Mouse (Mus musculus): ENCODE data around the gene Aebp1.

Gene Aebp1

GRCm38 (mm10) chr11:5897230-5897629, 35.5 kb downstream of the Aebp1 start:
- no peak for DNase-seq (ENCODE audit: low spot score)

DNA sequence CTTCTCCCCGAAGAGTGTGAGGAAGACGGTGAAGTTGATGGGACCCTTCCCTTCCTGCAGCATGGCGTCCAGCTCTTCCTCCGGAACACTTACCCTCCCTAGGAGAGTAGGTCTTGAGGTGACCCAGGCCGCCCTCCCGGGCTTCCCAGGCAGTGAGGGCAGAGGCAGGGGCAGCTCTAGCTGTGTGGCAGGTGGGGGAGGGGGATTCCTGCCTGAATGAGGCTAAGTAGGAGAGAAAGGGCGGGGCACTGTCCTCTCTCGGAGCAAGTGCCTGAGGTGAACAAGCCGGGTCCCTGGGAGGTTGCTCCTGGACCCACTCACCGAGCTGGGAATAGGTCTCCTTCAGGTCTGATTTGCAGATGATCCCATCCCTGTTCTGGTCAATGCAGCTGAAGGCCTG, 36.1 kb downstream of the Aebp1 start:
- DNase-seq (ENCODE audit: low spot score): peak; percentile 47

GRCm38 (mm10) chr11:5898531-5898930, 36.8 kb downstream of the Aebp1 start, which contains the start of gene Myl7:
Gene Myl7 (minus strand): TSS chr11:5898782.
- no peak for DNase-seq (ENCODE audit: low spot score)

DNA sequence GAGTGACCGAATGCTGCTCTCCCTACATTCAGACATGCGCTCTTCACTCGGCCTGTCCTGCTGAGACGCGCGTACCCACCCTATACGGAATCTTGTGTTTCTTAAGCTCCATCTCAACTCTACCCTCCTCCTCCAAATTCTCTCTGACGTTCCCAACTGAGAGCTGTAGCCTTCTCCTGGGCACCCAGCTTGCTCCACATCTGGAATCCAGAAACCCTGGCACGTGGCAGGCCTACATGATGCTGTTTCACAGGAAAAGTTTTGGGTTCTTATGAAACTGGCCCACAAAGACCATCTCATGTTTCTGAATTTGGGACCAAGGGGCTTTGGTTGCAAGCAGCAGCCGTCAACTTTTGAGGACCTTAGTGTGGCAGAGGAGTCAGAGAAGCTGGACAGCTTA, 37.5 kb downstream of the Aebp1 start:
- DNase-seq (ENCODE audit: low spot score): no peak

DNA sequence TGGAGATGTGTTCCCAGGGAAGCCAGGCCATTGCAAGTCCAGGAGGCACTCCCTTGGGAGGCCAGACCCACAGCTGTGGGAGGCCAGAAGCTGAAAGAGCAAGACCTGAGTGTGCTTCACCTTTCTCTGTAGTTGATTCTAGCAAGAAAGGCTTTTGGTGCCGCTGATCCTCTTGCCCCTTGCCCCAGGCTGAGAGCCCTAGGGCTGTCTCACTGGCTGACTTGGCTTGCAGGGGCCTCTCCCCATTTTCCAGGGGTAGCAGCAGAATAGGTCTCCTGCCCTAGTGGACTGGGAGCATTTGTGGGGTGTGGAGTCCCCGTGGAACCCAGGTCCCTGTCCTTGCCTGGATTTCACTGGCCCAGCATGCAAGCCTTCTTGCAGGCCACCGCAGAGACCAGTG, 39.6 kb downstream of the Aebp1 start:
- DNase-seq (ENCODE audit: low spot score): no peak

- DNase-seq (ENCODE audit: low spot score): peak; percentile 78
Observed at GRCm38 (mm10) chr11:5901950-5902349, 40.2 kb downstream of the Aebp1 start.

GRCm38 (mm10) chr11:5902390-5902789, 40.6 kb downstream of the Aebp1 start:
- no peak for DNase-seq (ENCODE audit: low spot score)

- DNase-seq (ENCODE audit: low spot score): no peak
Observed at GRCm38 (mm10) chr11:5903844-5904243, 42.1 kb downstream of the Aebp1 start.

GRCm38 (mm10) chr11:5904357-5904756, 42.6 kb downstream of the Aebp1 start:
- no peak for DNase-seq (ENCODE audit: low spot score)

GRCm38 (mm10) chr11:5904871-5905270, 43.1 kb downstream of the Aebp1 start:
- DNase-seq (ENCODE audit: low spot score): no peak

DNA sequence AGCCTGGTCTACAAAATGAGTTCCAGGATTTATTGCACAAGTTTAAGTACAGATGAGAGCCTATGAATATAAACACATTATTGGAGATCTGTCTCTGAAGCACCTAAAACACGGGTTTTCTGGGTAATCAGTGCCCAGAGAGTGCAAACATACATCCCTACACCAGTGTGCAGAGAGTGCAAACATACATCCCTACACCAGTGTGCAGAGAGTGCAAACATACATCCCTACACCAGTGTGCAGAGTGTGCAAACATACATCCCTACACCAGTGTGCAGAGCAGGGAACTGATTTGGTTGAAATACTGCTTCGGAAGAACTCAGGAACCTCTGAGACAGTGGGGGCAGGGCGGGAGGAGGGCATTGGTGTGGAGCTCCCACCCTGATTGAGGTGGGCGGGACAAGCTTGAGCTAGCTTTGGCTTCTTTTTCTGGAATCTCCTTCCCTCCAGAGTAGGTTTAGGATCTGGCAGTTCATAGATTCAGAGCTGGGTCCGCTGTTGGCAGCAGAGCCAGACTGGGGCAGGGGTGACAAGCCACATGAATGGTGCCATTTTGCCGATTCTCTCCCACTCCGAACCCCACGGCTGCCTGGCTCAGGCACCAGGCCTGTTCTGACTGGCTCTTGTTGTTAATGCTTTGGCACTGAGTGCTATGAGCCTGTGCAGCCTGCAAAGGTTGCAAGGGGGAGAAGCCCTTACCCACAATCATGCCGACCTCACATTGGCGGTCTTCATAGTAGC, 44.2 kb downstream of the Aebp1 start:
- no peak for DNase-seq (ENCODE audit: low spot score)

DNA sequence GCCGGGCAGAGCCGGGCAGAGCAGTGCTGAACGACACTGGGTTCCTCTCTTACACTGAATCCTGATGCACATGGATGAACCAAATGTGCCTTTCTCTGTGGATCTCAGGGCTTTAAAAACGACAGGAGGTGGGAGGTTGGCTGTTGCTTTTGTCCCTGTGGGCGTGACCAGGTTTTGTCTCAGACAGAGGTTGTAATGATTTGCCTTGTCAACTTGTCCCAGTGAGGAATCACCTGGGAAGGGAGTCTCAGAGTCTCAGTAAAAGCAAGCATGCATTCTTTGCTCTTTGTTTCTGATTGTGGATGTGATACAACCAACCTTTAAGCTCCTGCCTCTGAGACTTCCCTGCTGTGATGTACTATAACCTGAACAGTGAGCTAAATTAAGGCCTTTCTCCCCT, 45.3 kb downstream of the Aebp1 start:
- no peak for DNase-seq (ENCODE audit: low spot score)

DNA sequence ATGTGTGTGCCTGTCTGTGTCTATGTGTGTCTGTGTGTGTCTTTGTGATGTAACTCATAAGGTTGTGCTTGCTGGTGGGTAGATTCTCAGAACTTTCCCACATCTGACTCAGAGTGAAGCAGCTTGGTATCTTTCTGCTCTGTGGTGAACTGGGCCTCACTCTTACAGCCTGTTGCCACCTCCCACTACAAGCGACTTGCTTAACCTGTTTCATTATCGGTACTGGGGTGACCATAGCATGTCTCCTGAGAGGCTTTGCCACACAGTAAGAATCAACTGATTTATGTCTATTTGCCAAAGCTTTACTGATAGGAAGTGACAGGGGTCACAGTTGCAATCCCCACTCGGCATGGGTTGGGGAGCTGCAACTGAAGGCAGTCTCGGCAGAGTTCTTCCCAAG, 46.9 kb downstream of the Aebp1 start:
- no peak for DNase-seq (ENCODE audit: low spot score)

GRCm38 (mm10) chr11:5912635-5913034, 50.9 kb downstream of the Aebp1 start:
- peak; percentile 75 for DNase-seq (ENCODE audit: low spot score)

DNA sequence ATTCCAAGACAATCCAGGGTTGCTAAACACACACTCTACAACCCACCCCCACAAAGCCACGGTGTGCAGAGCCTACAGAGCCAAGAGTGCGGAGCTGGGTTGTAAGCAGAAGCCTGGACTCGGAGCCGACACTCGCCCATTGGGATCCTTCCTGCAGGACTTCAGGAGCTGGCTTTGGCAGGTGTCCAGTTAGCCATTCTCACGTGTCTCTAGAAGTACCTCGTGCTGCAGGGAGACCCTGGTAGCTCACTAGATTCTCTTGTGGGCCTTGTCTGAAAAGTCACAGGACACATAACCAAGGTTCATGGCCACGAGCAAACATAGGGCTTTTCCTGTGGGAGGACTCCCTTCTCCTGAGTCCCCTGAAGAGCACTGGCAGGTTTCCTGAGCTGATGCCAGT, 51.5 kb downstream of the Aebp1 start:
- DNase-seq (ENCODE audit: low spot score): no peak

GRCm38 (mm10) chr11:5913936-5914335, 52.2 kb downstream of the Aebp1 start:
- peak; percentile 45 for DNase-seq (ENCODE audit: low spot score)

DNA sequence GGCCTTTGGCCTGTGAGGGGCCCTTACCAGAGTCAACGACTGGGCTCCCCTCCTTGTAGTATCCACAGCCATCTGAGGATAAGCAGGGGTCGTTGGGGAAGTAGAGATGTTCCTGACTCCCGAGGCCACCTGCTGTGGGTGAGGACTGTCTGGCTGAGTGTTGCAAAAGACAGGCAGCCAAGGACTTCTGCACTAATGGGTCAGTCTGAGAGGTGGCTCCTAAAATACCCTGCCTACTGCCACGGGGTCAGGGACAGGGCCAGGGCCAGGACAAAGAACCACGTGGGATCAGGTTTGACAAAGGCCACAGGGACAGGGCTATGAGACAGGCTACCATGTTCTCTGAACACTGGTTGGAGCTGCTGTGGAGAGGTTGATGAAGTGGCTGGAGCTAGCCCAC, 53.2 kb downstream of the Aebp1 start:
- DNase-seq (ENCODE audit: low spot score): no peak

GRCm38 (mm10) chr11:5915429-5916177, 53.9 kb downstream of the Aebp1 start:
- no peak for DNase-seq (ENCODE audit: low spot score)

GRCm38 (mm10) chr11:5916178-5916548, 54.4 kb downstream of the Aebp1 start:
- DNase-seq (ENCODE audit: low spot score): no peak

DNA sequence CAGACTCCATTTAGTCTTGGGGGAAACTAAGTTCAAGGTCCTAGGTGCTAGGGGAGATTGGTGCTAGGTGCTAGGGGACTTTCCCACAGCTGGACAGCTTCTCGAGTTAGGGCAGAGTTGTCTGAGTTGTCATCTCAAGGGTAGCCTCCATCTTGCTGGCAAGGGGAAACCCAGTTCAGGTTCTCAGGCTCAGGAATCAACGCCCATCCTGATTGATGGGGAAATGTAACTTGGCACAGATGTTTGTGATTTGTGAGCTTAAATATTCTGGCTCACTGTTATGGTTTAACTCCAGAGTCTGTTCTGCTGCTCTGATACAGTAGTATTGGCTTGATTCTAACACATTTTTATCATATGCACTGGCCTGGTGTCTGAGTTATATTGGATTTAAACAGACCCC, 56.4 kb downstream of the Aebp1 start:
- no peak for DNase-seq (ENCODE audit: low spot score)

DNA sequence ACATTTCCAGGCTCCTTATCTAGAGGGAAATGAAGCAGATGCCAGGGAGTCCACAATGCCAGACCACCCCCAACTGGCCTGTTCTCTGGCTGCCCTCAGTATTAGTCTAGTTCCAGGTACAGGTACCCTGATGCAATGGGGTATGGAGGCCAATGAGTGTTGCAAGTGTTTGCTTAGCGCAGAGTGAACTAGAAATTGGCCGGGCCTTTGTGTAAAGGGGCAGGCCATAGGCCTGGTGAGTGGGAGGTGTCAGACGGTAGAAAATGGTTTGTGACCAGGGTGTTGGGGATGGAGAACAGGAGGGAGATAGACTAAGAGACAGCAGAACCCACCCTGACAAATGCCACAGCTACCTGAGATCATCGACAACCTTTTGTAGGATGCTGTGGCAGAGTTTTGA, 57.9 kb downstream of the Aebp1 start:
- DNase-seq (ENCODE audit: low spot score): no peak

- DNase-seq (ENCODE audit: low spot score): no peak
Observed at GRCm38 (mm10) chr11:5920323-5920960, 58.7 kb downstream of the Aebp1 start.
